Mouse (Mus musculus) CH12.LX (cell line): ENCODE data around the gene Por. TPM values are rescaled to one million over a fixed set of nuclear protein-coding genes. Genes with fewer than 3 reads are reported as not detected.

ENCODE experiments used
- DNase-seq: peaks from one replicate; pipeline ENCODE4 v3.0.0-alpha.2; 2013; ENCODE audit errors: extremely low read depth
- H3K27ac ChIP-seq: 2 replicates; pipeline ENCODE4 v1.5.1; 2012; ENCODE audit warnings: low read depth, mild to moderate bottlenecking, control low read depth, moderate library complexity; ENCODE audit not compliant: insufficient read depth
- H3K27me3 ChIP-seq: replicated peaks from 2 replicates; pipeline ENCODE3; 2012; ENCODE audit warnings: inconsistent platforms
- H3K36me3 ChIP-seq, 2 experiments: replicated peaks in 1 of 2; 2 replicates each; pipeline versions ENCODE3 to v1.6.1; 2012; ENCODE audit warnings: inconsistent platforms in 1 of 2, low read length in 1 of 2, mild to moderate bottlenecking in 1 of 2, mixed read lengths in 1 of 2, moderate library complexity in 1 of 2; ENCODE audit not compliant: control insufficient read depth in 1 of 2, insufficient read depth in 1 of 2
- H3K4me1 ChIP-seq, 2 experiments: 2 replicates each; pipeline ENCODE4 v1.6.1; 2012; ENCODE audit warnings: inconsistent platforms in 1 of 2, moderate library complexity in 1 of 2; ENCODE audit not compliant: insufficient read depth in 2 of 2, control insufficient read depth in 1 of 2
- H3K4me2 ChIP-seq: 2 replicates; pipeline ENCODE4 v1.6.1; 2012; ENCODE audit warnings: low read depth, mild to moderate bottlenecking, control low read depth; ENCODE audit not compliant: poor library complexity, insufficient read depth, severe bottlenecking
- H3K4me3 ChIP-seq, 3 experiments: fragments of 150-350 bp in 1 of 3; sonication (generic) in 1 of 3; replicated peaks in 1 of 3; 2 replicates each; pipeline versions ENCODE3 to v1.5.1; 2011 to 2012; ENCODE audit warnings: low read depth in 2 of 3, low read length in 2 of 3, mild to moderate bottlenecking in 2 of 3, moderate library complexity in 2 of 3, control low read depth in 1 of 3, improper control_type of control experiment in 1 of 3, inconsistent platforms in 1 of 3, mixed read lengths in 1 of 3; ENCODE audit not compliant: poor library complexity in 1 of 3
- H3K79me2 ChIP-seq: replicated peaks from 2 replicates; pipeline ENCODE4 v1.6.1; 2012; ENCODE audit warnings: mild to moderate bottlenecking, moderate library complexity; ENCODE audit not compliant: control insufficient read depth, poor library complexity, insufficient read depth, severe bottlenecking; ENCODE audit errors: extremely low read depth
- H3K9ac ChIP-seq: 2 replicates; pipeline ENCODE4 v1.6.1; 2012; ENCODE audit warnings: low read depth, mild to moderate bottlenecking, control low read depth, moderate library complexity; ENCODE audit not compliant: insufficient read depth
- H3K9me3 ChIP-seq: replicated peaks from 2 replicates; pipeline ENCODE3; 2012; ENCODE audit warnings: low read length, inconsistent platforms, mixed read lengths
- BHLHE40 ChIP-seq: IDR thresholded peaks from 2 replicates; pipeline ENCODE4 v1.6.1; 2011; ENCODE audit warnings: mild to moderate bottlenecking, low read depth, low read length, improper control_type of control experiment
- E2F4 ChIP-seq: IDR thresholded peaks from 2 replicates; pipeline ENCODE4 v1.6.1; 2011; ENCODE audit warnings: low read depth, low read length, improper control_type of control experiment; ENCODE audit not compliant: insufficient replicate concordance
- ELF1 ChIP-seq: IDR thresholded peaks from 2 replicates; pipeline ENCODE4 v1.6.1; 2014; ENCODE audit warnings: low read depth, mild to moderate bottlenecking, inconsistent platforms, low read length, improper control_type of control experiment
- ETS1 ChIP-seq: conservative IDR thresholded peaks from 2 replicates; pipeline ENCODE4 v1.6.1; 2012; ENCODE audit warnings: low read depth, mild to moderate bottlenecking, inconsistent platforms, low read length, improper control_type of control experiment, moderate library complexity
- HCFC1 ChIP-seq: IDR thresholded peaks from 2 replicates; pipeline ENCODE4 v1.6.1; 2012; ENCODE audit warnings: low read depth, mild to moderate bottlenecking, inconsistent platforms, low read length, improper control_type of control experiment
- IRF4 ChIP-seq: IDR thresholded peaks from 2 replicates; pipeline ENCODE4 v1.6.1; 2014; ENCODE audit warnings: low read depth, mild to moderate bottlenecking, inconsistent platforms, low read length, improper control_type of control experiment
- JUND ChIP-seq: conservative IDR thresholded peaks from 2 replicates; pipeline ENCODE4 v1.6.1; 2011; ENCODE audit warnings: low read depth, low read length, improper control_type of control experiment
- KAT2A ChIP-seq: IDR thresholded peaks from 2 replicates; pipeline ENCODE4 v1.6.1; 2012; ENCODE audit warnings: low read length, improper control_type of control experiment, inconsistent platforms; ENCODE audit not compliant: insufficient replicate concordance
- MAFK ChIP-seq: IDR thresholded peaks from 2 replicates; pipeline ENCODE4 v1.6.1; 2011; ENCODE audit warnings: low read length, improper control_type of control experiment; ENCODE audit not compliant: insufficient replicate concordance
- MAX ChIP-seq: IDR thresholded peaks from 2 replicates; pipeline ENCODE4 v1.6.1; 2011; ENCODE audit warnings: low read length, improper control_type of control experiment
- MAZ ChIP-seq: IDR thresholded peaks from 2 replicates; pipeline ENCODE4 v1.6.1; 2012; ENCODE audit warnings: low read depth, mild to moderate bottlenecking, inconsistent platforms, low read length, improper control_type of control experiment, moderate library complexity
- MYC ChIP-seq: IDR thresholded peaks from 2 replicates; pipeline ENCODE4 v1.6.1; 2011; ENCODE audit warnings: low read depth, mild to moderate bottlenecking, improper control_type of control experiment, low read length
- NRF1 ChIP-seq: IDR thresholded peaks from 2 replicates; pipeline ENCODE4 v1.6.1; 2014; ENCODE audit warnings: low read depth, mild to moderate bottlenecking, inconsistent platforms, low read length, improper control_type of control experiment, moderate library complexity
- PAX5 ChIP-seq: IDR thresholded peaks from 2 replicates; pipeline ENCODE4 v1.6.1; 2012; ENCODE audit warnings: low read length, inconsistent platforms, mixed read lengths
- POLR2A ChIP-seq: IDR thresholded peaks from 2 replicates; pipeline ENCODE4 v1.6.1; 2011; ENCODE audit warnings: low read depth, mild to moderate bottlenecking, improper control_type of control experiment, low read length
- POLR2AphosphoS2 ChIP-seq: IDR thresholded peaks from 2 replicates; pipeline ENCODE4 v1.6.1; 2011; ENCODE audit warnings: low read depth, low read length, improper control_type of control experiment
- RCOR1 ChIP-seq: conservative IDR thresholded peaks from 2 replicates; pipeline ENCODE4 v1.6.1; 2012; ENCODE audit warnings: low read depth, mild to moderate bottlenecking, inconsistent platforms, low read length, improper control_type of control experiment
- SIN3A ChIP-seq: IDR thresholded peaks from 2 replicates; pipeline ENCODE4 v1.6.1; 2012; ENCODE audit warnings: low read length, improper control_type of control experiment, inconsistent platforms
- SMC3 ChIP-seq: IDR thresholded peaks from 2 replicates; pipeline ENCODE4 v1.6.1; 2011; ENCODE audit warnings: low read depth, low read length, improper control_type of control experiment
- TCF12 ChIP-seq: IDR thresholded peaks from 2 replicates; pipeline ENCODE4 v1.6.1; 2014; ENCODE audit warnings: low read depth, mild to moderate bottlenecking, inconsistent platforms, low read length, improper control_type of control experiment
- USF1 ChIP-seq: IDR thresholded peaks from 2 replicates; pipeline ENCODE4 v1.6.1; 2014; ENCODE audit warnings: low read depth, mild to moderate bottlenecking, inconsistent platforms, low read length, improper control_type of control experiment
- ZMIZ1 ChIP-seq: IDR thresholded peaks from 2 replicates; pipeline ENCODE4 v1.6.1; 2012; ENCODE audit warnings: low read depth, mild to moderate bottlenecking, inconsistent platforms, low read length, improper control_type of control experiment
- dilution Hi-C: fragments of 300-500 bp; cut with MboI; formaldehyde crosslinking; loops from 2 replicates; pipeline ENCODE4 v1.14.3; 2020; ENCODE audit warnings: low sequenced_read_pairs; ENCODE audit not compliant: extremely low pct_unique_long_range_greater_than_20kb, extremely low pct_ligation_motif_present
- in situ Hi-C: fragments of 300-500 bp; cut with MboI; formaldehyde crosslinking; loops from 3 replicates; pipeline ENCODE4 v1.14.3; 2019; ENCODE audit warnings: low sequenced_read_pairs, low pct_ligation_motif_present, low pct_unique_long_range_greater_than_20kb, mixed read lengths
- polyA plus RNA-seq: library from polyadenylated mRNA; unstranded; fragments of >175 nt; gene quantifications from 2 replicates; pipeline ENCODE4 v1.2.1, GENCODE M21; 2012; ENCODE audit warnings: low read depth; ENCODE audit not compliant: insufficient read length
- total RNA-seq, 2 experiments: library from RNA; depleted of rRNA; stranded (reverse); fragments of 300-350 nt in 1 of 2; fragments of >200 nt in 1 of 2; gene quantifications; 2 replicates each; pipeline ENCODE4 v1.2.3; 2012 to 2014

Por gene
- total and polyA plus RNA-seq, 3 experiments: 17.3 to 56.8 (median 41.2) TPM

DNA sequence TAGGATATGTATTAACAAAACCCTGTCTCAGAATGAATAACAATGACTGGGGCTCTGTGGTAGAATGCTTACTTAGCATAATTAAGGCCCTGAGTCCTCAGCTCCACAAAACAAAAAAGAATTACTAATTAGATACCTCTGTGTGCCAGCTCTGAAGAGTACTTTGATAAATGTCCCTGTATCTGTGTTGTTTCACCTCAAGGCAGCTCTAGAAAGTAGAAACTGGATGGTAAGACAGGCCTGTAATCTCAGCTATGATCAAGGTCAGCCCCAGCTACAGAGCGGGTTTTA is 26.3 kb upstream of the Por start:
- Histone ChIP-seq H3K4me2 (no peak overlapping the region), H3K27ac (no peak overlapping the region), H3K4me1 (peaks cover 0 to 9% of the 10 kb centered on the region in 2 experiments; a peak in 2 of 4 replicates), H3K79me2 (no peaks in the 10 kb centered on the region), H3K36me3 (peaks cover 23 to 48% of the 10 kb centered on the region in 2 experiments), H3K9me3 (no peaks in the 10 kb centered on the region), H3K4me3 (no peak overlapping the region), H3K27me3 (no peaks in the 10 kb centered on the region), H3K9ac (no peak overlapping the region)
- dilution Hi-C loops (no loop called here), in situ Hi-C loops (no loop called here)
- no peak for TF ChIP-seq NRF1
- 0 out of 2 replicates have a peak, but pooled peaks have one; percentile 7 for TF ChIP-seq MAFK
- TF ChIP-seq ETS1: no peak
- no peak for TF ChIP-seq MAX
- TF ChIP-seq IRF4: no peak
- no peak for DNase-seq

DNA sequence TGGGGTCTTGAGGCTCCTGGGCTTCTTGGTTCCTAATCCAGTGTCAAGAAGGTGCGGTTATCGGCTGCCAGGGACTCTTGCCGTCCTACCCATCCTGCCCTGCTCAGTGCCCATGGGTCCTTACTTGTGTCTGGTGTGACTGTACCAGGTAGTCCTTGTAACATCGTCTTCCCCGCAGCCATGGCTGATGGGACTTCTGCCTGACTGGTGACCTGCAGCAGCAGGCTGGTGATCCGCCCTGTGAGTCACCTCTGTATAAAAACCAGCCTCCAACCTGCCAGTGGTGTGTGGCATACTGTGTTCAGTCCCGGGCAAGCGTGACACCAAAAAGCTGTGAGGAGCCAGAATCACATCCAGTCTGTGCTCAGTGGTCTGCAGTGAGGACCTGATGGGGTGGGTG is 26.0 kb upstream of the Por start:
- no peak for DNase-seq
- Histone ChIP-seq H3K4me2 (no peak overlapping the region), H3K27me3 (no peaks in the 10 kb centered on the region), H3K4me3 (no peak overlapping the region), H3K9me3 (no peaks in the 10 kb centered on the region), H3K9ac (no peak overlapping the region), H3K27ac (no peak overlapping the region), H3K36me3 (peaks cover 19 to 44% of the 10 kb centered on the region in 2 experiments), H3K79me2 (no peaks in the 10 kb centered on the region), H3K4me1 (peaks cover 0 to 12% of the 10 kb centered on the region in 2 experiments; a peak in 2 of 4 replicates)
- TF ChIP-seq RCOR1 (no peak), PAX5 (no peak), MAFK (no peak), MAZ (no peak), E2F4 (no peak), POLR2A (no peak), SIN3A (no peak), BHLHE40 (no peak), USF1 (no peak)
- dilution Hi-C loops (no loop called here), in situ Hi-C loops (no loop called here)

DNA sequence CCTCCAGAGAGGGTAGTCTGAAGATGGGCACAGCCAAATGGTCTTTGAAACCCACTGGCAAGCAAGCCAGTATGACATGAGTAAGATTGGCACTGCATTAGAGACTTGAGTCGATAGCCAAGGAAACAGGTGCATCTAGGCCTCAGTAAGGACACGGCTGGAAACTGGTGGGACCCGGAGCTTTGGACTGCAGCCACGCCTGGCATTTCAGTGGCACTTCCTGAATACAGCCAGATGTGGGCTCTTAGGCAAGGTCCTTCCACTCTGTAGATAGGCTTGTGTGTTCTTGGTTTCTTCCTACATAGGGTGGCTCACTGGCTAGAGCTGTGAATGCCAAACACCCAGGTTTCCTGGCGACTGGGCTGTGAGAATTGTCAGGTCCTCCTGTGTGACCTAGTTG is 24.5 kb upstream of the Por start:
- no peak overlapping the region for H3K4me3 ChIP-seq
- no peak for DNase-seq
- TF ChIP-seq SMC3 (no peak), ELF1 (no peak), IRF4 (no peak), KAT2A (no peak), MAZ (no peak), JUND (no peak), TCF12 (no peak), ZMIZ1 (no peak), BHLHE40 (no peak), MYC (no peak), HCFC1 (no peak), POLR2AphosphoS2 (no peak), RCOR1 (no peak)
- peaks cover 15 to 31% of the 10 kb centered on the region in 2 experiments for H3K36me3 ChIP-seq
- dilution Hi-C loops (no loop called here), in situ Hi-C loops (no loop called here)
- peaks cover 0 to 11% of the 10 kb centered on the region in 2 experiments; a peak in 2 of 4 replicates for H3K4me1 ChIP-seq
- H3K27me3 ChIP-seq: no peaks in the 10 kb centered on the region
- H3K79me2 ChIP-seq: no peaks in the 10 kb centered on the region
- no peak overlapping the region for H3K27ac ChIP-seq
- no peaks in the 10 kb centered on the region for H3K9me3 ChIP-seq
- no peak overlapping the region for H3K4me2 ChIP-seq
- no peak overlapping the region for H3K9ac ChIP-seq
